Mouse (Mus musculus): Measurements from ENCODE around the gene Tmem240.
A peak's percentile ranks its signal among the peaks of the same experiment; 100 is the strongest.
"Not testable (repeated sequence)": the region's sequence is repeated elsewhere in the genome, so short reads cannot be mapped to it uniquely, and the experiment has no call there.

Tmem240 gene

DNA sequence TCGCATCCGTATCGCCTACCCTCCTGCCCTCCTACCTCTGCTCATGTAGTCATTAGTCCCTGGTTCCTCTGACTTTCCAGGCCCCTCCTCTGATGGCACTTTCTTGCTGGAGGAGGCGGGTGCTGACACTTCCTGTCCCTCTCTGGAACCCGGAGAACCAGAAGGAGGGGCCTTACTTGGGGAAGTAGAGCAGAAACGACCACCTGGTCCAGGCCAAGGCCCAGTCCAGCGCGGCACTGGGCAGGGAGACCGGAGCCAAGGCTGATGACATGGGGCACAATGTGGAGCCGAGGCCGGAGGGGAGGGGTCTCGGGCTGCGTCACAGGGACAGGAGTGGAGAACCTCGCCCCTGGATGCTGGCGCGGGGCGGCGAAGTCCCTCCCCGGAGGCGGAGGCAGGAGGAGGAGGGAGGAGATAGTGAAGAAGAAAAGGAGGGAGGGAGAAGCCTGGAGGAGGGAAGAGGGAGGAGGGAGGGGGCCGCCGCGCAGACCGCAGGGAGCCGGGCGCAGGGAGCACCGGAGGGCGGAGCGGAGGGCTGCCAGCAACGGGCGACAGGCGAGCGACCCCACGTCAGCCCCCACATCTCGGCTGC lies at the start of gene Tmem240:
Gene Tmem240, plus strand, starts transcription at position 451 of the 592 bp plus-strand sequence.
- peak; percentile 78 for DNase-seq (ENCODE audit: extremely low read depth, low read depth)

DNA sequence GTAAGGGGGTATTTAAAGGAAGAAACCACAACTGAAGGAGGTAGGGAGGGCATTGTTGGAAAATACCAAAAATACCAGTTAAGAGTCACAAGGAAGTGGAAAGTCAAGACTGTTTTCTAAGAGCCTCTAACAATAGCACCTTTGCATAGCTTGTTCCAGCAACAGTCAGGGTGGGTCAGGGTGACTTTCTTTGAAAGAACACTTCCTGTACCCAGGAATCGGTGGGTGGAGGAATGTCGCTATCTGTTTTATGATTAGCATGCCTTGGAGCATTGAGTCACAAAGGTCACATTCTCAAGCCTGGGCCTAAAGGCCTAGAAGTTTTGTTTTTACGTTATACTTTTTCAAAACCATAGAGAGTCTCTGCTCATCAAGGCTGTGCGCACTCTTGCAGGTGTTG lies 46.8 kb upstream of the Tmem240 start:
- DNase-seq (ENCODE audit: extremely low read depth, low read depth), result not testable (repeated sequence)

DNA sequence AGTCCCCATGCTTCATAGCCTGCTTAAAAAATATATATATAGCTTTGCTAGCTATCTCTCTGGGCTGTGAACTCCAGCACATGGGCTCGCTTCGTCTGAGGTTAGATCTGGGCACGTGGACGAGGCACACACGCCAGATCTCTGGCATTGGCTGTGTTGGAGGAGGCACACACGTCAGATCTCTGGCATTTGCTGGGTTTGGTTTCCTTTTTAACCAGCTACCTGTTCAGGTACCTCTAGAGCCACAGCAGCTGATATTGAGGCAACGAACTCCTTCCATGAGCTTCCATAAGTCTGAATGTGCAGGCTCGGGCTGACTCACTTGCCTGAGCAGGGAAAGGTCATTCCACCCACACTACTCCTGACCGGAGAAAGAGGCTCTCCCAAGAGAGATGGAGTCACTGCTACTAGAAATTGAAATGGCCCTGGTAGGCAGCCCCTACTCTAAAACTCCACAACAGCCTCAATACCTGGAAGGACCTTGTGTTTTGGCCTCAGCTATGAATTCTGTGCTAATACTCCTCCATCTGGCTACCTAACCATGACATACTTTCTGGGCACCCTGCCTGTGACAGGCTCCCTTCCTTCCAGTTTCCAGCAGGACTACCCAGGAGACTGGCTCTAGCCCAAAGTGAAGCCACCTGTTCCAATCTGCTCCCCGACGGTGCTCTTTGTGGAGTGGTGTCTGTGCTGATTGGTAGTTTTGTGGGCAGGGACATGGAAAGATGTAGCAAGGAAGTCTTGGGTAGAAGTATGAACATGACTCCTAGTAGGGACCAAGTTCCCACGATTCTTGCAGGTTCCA lies 43.8 kb upstream of the Tmem240 start:
- DNase-seq (ENCODE audit: extremely low read depth, low read depth), result no peak

DNA sequence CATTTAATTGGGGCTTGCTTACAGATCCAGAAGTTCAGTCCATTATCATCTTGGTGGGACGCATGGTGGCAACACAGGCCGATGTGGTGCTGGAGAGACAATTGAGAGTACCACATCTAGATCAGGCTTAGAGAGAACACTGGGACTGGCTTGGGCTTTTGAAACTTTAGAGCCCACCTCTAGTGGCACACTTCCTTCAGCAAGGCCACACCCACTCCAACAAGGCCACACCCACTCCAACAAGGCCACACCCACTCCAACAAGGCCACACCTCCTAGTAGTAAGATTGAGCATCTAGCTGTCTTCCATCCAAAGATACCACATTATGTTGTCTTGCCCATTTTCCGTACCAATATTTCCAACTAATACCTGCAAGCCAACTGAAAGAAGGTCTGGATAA lies 42.2 kb upstream of the Tmem240 start:
- no peak for DNase-seq (ENCODE audit: extremely low read depth, low read depth)

DNA sequence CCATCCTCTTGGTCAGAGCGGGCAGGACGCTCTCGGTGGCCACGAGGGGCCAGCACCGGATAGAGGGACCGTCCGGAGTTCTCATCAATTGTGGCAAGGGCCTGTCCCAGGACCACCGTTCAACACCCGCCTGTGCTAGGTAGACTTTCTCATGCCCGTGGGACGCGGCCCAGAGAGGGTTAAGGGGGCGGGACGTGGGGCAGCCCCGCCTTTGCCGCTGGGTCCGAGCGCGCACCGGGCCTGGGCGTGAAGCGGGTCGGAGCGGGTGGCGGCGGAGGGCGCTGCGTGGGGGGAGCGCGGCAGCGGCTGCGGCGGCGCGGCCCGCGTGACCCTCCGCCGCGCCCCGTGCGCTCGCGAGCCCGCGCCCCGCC lies 40.5 kb upstream of the Tmem240 start, which contains the start of gene Fndc10:
Gene Fndc10, plus strand, starts transcription at position 232 of the 371 bp plus-strand sequence.
- no peak for DNase-seq (ENCODE audit: extremely low read depth, low read depth)

DNA sequence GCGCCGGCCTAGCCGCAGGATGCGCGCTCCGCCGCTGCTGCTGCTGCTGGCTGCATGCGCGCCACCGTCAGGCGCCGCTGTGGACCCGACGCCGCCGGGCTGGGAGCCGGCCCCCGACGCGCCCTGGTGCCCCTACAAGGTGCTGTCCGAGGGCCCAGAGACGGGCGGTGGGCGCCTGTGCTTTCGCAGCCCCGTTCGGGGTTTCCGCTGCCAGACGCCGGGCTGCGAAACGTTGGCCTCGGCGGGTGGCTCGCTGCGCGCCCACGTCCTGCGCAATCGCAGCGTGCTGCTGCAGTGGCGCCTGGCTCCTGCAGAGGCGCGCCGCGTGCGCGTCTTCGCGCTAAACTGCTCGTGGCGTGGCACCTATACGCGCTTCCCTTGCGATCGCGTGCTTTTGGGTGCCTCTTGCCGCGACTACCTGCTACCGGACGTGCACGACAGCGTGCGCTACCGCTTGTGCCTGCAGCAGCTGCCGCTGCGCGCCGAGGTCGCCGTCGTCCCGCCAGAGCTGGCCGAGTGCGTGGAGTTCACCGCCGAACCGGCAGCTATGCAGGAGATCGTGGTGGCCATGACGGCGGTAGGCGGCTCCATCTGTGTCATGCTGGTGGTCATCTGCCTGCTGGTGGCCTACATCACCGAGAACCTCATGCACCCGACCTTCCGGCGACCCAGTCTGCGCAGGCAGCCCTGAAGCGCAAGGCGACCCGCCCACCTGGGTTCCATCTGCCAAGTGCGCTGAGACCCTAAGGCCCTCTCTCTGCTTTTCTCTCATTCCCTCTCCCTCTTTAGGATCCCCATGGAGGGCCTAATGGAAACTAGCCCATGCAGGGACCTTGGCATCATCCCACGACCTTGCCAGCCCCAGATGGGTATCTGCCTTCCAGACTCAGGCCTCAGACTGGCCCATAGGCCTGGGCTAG lies 39.9 kb upstream of the Tmem240 start:
- no peak for DNase-seq (ENCODE audit: extremely low read depth, low read depth)

DNA sequence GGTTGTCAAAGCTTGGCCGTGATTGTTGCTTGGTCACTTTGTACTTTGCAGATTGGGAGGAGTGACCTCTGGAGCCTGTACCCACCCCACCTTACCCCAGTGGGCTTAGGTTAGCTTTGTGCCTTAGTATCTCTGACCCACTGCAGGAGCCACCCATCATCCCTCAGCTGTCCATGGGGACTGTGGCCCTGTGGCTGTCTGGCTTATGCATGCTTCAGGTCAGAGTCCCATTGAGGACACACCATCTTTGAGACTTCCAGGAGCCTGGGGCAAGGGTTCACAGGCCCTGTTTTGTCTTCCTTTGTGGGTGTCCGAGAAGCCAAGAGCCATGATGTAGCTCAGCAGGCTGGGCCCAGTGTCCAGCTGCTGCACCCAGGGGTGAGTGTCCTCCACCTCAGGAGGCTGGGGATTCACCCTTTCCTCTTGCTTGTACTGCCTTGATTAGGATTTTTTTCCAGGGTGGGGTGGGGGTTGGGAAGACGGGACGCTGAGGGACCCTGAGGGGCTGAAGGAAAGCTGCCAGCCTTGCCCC lies 39.0 kb upstream of the Tmem240 start:
- DNase-seq (ENCODE audit: extremely low read depth, low read depth), result no peak

DNA sequence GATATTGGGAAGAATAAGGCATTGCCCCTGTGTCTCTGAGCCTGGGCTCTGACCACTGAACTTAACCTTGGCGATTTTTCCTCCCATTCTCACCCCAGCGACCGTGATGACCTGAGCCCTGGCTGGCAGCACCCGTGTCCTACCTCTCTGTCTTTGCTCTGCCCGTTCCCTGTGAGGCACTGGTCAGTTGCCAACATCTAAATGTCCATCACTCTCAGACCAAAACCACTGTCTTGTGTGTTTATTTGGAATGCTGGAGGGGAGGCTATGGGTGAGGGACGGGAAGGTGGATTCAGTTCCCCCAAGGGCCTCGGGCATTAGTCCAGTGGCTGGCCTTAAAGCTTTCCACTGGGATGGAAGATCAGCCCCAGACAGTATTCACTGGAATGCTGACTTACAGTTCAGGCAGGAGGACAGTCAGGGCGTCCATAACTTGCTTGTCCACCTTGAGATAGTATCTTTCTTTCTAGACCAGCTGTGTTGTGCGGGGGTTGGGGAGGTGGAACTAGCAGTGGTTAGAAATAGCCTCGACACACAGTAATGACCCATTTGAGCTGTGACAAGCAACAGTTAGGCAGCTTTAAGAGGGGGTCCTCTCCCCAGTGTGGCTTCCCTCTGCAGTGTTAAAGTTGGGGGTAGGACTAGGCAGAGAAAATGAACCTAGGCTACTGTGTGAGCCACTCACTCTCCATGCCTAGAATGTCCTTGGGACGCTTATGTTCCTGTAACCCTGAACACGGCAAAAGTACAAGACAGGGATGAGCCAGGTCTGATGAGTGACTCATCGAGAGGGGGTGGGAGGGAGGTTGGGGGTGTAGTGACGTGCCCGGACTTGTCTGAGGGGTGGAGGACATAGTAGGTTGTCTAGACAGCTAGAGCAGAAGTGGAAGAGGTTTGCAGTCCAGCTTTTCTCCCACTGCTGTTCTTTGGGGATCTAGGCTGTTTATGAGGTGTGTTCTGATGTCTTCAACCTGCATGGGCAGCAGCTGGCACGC lies 38.0 kb upstream of the Tmem240 start:
- DNase-seq (ENCODE audit: extremely low read depth, low read depth), result no peak

DNA sequence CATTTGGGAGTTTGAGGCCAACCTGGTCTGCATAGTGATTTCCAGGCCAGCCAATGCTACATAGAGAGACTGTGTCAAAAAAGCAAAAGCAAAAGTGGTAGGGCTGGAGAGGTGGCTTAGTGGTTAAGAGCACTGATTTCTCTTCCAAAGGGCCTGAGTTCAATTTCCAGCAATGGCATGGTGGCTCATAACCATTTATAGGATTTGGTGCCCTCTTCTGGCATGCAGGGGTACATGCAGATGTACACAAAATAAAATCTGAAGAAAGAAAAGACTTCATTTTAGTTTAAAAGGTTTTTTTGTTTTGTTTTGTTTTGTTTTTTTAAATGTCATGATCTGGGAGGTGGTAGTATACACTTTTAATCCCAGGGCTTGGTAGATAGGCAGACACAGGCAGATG lies 34.2 kb upstream of the Tmem240 start:
- no peak for DNase-seq (ENCODE audit: extremely low read depth, low read depth)

DNA sequence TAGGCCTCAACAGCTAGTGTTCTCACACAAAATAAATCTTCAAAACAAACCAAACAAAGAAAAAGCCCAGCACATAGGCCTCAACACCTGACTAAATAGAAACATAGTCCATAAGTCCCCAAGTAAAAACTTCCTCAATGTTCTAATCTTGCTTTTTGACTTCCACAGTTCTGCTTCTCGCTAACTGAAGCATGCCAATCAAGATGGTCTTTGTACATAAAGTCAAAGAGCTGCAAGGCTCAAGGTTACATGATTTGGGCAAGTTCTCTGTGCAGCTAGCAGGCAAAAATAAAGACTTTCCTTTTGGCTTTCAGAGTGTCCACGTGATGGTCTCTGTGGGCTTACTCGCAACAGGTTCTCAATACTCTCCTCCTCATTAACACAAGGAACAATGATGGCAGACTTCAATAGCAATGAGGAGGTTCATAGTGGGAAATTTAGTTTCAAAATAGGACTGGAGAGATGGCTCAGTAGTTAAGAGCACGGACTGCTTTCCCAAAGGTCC lies 31.1 kb upstream of the Tmem240 start:
- no peak for DNase-seq (ENCODE audit: extremely low read depth, low read depth)

DNA sequence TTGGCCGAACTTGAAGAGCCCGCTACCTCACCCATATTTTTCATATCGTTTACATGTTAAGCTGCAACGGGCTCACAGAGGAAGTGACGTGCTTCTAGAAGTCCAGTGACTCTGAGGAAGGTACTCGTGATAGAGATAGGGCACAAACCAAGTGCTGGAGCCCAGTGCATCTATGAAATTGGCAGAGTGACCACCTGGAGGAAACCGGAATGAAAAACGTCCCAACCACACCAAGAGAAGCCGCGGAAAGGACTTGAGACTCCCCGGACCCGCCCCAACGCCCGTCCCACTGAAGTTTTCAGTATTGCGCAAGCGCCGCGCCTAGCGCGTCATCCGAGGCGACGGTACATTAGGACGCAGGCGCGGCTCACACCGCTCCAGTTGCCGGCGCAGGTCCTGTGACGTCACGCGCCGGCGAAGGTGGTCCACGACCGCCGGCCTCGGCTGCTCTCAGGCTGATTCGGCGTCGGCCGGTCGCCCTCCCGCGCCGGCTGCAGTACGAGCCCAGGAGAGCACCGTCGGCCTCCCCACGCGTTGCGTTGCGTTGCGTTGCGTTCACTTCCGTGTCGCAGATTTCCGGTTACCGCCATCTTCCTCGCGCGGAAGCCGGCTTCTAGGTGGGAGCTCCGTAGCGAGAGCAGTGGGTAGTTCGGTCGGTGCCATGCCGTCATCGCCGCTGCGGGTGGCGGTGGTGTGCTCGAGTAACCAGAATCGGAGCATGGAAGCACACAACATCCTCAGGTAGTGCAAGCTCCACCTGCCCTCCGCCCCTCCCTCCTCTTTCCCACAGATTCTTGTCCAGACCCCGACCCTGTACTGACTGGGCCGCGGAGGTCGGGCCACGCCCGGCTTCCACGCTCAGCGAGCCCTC lies 29.6 kb upstream of the Tmem240 start, which contains the start of gene Ssu72:
Gene Ssu72, plus strand, starts transcription at position 80 of the 871 bp plus-strand sequence.
- peak; percentile 88 for DNase-seq (ENCODE audit: extremely low read depth, low read depth)

DNA sequence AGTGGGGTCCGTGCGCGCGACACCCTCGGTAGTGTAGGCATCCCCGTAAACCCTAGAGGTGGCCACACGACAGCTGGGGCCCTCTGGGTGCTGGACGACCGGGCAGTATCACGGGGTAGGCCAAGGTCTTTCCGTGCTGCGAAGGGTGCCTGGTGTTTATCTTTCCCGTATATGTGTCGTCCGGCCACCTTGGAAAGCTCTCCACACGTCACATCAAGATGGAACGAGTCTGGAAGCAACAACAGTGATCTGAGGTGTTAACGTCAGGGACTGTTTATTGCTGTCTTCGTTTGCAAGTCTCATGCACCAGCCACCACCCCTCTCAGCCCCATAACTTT lies 29.0 kb upstream of the Tmem240 start:
- no peak for DNase-seq (ENCODE audit: extremely low read depth, low read depth)

DNA sequence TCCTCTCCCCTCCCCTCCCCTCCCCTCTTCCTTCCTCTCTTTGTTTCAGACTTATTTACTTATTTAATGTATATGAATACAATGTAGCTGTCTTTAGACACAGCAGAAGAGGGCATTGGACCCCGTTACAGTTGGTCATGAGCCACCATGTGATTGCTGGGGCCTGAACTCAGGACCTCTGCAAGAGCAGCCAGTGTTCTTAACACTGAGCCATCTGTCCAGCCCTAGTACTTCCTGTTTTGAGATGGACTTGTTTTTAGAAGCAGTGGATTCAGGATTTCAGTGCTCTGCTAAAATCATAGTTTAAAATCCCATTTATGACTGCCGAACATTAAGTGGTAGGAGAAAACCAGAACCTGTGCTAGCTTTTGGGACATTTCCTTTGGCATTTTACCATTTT lies 26.0 kb upstream of the Tmem240 start:
- DNase-seq (ENCODE audit: extremely low read depth, low read depth), result no peak

DNA sequence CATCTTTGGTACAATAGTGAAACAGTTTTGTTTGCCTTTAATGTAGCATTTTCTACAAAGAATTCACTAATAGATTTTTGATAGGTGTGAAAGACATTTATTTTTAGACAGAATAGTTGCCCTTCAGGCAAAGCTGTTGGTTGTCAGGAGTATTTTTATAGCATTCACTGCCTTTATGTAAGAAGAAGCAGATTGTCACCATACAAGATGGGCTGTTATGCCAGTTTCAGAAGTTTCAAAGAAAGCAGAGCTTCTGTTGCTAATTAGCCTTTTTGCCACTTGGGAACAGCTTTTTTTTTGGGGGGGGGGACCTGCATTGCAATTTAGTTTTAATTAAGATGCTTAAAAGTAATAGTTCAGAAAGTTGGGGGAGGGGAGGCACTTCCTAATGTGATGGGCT lies 25.6 kb upstream of the Tmem240 start:
- DNase-seq (ENCODE audit: extremely low read depth, low read depth), result no peak

DNA sequence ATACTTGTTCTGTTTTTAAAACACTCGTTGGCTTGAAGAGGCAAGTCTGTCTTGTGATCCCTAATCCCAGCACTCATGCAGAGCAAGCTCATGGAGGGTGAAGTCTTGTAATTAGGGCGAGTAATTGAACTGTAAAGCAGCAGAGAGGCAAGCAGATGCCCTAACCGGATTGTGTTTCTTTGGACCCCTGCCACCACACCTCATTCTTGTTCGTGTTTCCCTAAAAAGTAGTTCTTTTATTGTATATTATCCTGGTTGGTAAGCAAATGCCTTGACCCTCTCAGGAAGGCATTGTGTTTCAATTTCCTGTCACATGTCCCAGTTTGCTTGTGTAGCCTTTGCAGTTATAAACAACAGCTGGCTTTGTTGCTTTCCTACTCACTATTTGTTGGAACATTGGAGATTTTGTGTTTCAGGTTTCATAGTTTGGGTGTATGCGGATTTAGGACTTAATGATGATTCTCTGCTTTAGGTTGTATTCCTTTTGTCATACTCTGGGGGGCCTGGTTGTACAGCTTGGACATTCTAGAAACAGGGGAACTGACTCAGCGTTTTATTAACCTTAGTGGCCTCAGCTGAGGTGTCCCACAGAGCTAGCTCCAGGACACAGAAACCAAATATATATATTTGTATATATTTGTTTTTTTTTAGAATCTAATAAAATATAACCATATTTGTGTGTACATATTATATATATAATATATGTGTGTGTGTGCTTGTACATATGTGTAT lies 23.9 kb upstream of the Tmem240 start:
- no peak for DNase-seq (ENCODE audit: extremely low read depth, low read depth)

DNA sequence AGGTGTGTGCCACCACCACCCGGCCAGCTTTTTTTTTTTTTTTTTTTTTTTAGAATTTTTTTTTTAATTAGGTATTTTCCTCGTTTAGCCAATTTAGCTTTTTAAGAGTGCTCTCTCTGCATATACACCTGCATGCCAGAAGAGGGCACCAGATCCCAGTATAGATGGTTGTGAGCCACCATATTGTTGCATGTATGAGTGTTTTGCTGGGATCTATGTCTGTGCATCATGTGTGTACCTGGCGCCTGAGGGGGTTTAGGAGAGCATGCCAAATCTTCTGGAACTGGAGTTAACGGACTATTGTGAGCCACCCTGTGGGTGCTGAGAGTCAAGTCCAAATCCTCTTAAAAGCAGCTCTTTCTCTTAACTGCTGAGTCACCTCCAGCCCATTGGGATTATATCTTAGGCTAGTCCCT lies 12.9 kb upstream of the Tmem240 start:
- DNase-seq (ENCODE audit: extremely low read depth, low read depth), result no peak

DNA sequence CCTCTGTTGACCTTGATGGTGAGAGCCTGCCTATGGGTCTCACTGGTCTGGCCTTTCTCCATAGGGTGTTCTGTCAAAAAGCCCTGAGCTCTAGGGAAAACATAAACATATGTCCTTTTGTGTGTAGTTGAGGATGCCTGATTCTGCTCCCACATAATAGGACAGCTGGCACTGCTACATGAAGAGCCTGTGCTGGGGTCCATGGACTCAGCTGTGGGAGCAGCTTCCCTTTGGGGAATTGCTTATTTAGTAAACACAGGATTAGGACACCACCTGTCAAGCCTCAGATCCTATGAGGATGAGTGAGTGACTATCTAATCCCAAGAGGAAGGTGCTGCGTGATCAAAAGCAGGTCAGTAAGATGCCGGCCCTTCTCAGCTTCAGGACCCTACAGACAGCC lies 6.6 kb upstream of the Tmem240 start:
- no peak for DNase-seq (ENCODE audit: extremely low read depth, low read depth)

DNA sequence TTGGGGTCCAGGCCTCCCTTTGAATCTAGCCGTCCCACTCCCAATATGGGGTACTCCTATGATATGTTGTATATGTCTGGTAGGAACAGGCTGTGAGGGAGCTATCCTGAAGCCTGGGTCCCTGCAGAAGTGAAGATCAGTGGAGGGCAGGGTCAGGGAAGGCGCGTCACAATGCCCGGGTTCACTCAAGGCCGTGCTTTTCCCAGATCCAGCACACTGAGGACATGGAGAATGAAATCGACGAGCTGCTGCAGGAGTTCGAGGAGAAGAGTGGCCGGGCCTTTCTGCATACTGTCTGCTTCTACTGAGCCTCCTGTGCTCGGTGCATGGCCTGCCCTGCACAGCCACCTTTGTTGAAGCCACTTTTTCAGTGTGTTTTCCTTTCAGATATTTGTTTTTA lies 1.3 kb upstream of the Tmem240 start:
- DNase-seq (ENCODE audit: extremely low read depth, low read depth), result no peak

All from MEL-GATA-1-ER (cell line).